Mouse (Mus musculus) hindbrain, embryonic 11.5 days (tissue): Measurements from ENCODE around the gene Lats2. TPM values are rescaled to one million over a fixed set of nuclear protein-coding genes. Genes with fewer than 3 reads are reported as not detected.

ENCODE experiments used
- ATAC-seq: fragments of 200-750 bp; cut with Nextera tagmentation; 2 replicates; pipeline ENCODE4 v1.8.0; 2017; ENCODE audit warnings: mild to moderate bottlenecking, moderate TSS enrichment, moderate library complexity; ENCODE audit not compliant: low FRiP score
- DNase-seq: peaks from one replicate; pipeline ENCODE4 v3.0.0-alpha.2; 2015; ENCODE audit warnings: low spot score
- H3K27ac ChIP-seq: fragments of 300-500 bp; sonication (generic); 2 replicates; pipeline ENCODE4 v1.5.1; 2014; ENCODE audit warnings: mild to moderate bottlenecking, low read depth, low read length
- H3K27me3 ChIP-seq: fragments of 300-500 bp; sonication (generic); 2 replicates; pipeline ENCODE4 v1.6.1; 2014; ENCODE audit warnings: mild to moderate bottlenecking, low read length, moderate library complexity, mixed read lengths; ENCODE audit not compliant: control insufficient read depth, insufficient read depth
- H3K36me3 ChIP-seq: fragments of 300-500 bp; sonication (generic); 2 replicates; pipeline ENCODE4 v1.6.1; 2014; ENCODE audit warnings: mild to moderate bottlenecking, low read length, moderate library complexity, mixed read lengths; ENCODE audit not compliant: control insufficient read depth, insufficient read depth
- H3K4me1 ChIP-seq: fragments of 300-500 bp; sonication (generic); replicated peaks from 2 replicates; pipeline ENCODE4 v1.6.1; 2014; ENCODE audit warnings: low read length, mixed read lengths; ENCODE audit not compliant: control insufficient read depth, insufficient read depth
- H3K4me2 ChIP-seq: fragments of 300-500 bp; sonication (generic); replicated peaks from 2 replicates; pipeline ENCODE4 v1.6.1; 2014; ENCODE audit warnings: mild to moderate bottlenecking, low read depth, low read length
- H3K4me3 ChIP-seq: fragments of 300-500 bp; sonication (generic); 2 replicates; pipeline ENCODE4 v1.5.1; 2014; ENCODE audit warnings: low read depth, low read length
- H3K9ac ChIP-seq: fragments of 300-500 bp; sonication (generic); 2 replicates; pipeline ENCODE4 v1.6.1; 2014; ENCODE audit warnings: low read depth, low read length
- H3K9me3 ChIP-seq: fragments of 300-500 bp; sonication (generic); 2 replicates; pipeline ENCODE4 v1.6.1; 2016; ENCODE audit warnings: low read length; ENCODE audit not compliant: control insufficient read depth
- WGBS: fragments of 180-500 bp; shearing (Covaris S2); extraction: QIAGEN DNeasy Blood & Tissue Kit; methylation state at CpG from one replicate; pipeline ENCODE4 v1.1.7; 2014; 5-methylcytosine and 5-hydroxymethylcytosine counted together
- polyA plus RNA-seq: library from polyadenylated mRNA; unstranded; fragments of >200 nt; fragmentation: Nextera tagmentation; extraction: Ambion mirVana; gene quantifications from 2 replicates; pipeline ENCODE4 v1.2.1, GENCODE M21; 2014

Lats2 gene
- polyA plus RNA-seq, 1 experiment from 2014 or later: 13.2 TPM

DNA sequence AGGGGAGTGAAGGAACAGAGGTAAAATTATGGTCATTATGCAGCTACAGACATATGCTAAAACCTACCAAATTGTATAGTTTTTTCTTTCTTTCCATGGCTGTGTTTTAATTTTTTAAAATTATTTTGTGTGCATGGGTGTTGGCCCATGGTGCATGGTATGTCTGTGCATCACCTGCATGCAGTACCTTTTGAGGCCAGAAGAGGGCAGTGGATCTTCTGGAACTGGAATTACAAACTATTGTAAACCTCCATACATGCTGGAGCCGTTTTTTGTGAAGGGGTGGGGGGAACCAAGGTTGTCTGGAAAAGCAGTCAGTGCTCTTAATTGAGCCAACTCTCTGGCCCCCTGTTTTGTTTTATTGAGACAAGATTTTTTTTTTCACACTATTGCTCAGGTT lies 73.6 kb downstream of the Lats2 start:
- H3K36me3 ChIP-seq: no peaks in the 10 kb centered on the region
- H3K4me3 ChIP-seq: no peak overlapping the region
- no peaks in the 10 kb centered on the region for H3K9me3 ChIP-seq
- WGBS: 16% methylated on average over 1 of the region's 1 CpGs
- H3K4me1 ChIP-seq: no peaks in the 10 kb centered on the region
- DNase-seq: peak; percentile 67
- no peaks in the 10 kb centered on the region for H3K27me3 ChIP-seq
- H3K9ac ChIP-seq: no peak overlapping the region
- no peak overlapping the region for H3K27ac ChIP-seq
- ATAC-seq: no peak
- no peak overlapping the region for H3K4me2 ChIP-seq

DNA sequence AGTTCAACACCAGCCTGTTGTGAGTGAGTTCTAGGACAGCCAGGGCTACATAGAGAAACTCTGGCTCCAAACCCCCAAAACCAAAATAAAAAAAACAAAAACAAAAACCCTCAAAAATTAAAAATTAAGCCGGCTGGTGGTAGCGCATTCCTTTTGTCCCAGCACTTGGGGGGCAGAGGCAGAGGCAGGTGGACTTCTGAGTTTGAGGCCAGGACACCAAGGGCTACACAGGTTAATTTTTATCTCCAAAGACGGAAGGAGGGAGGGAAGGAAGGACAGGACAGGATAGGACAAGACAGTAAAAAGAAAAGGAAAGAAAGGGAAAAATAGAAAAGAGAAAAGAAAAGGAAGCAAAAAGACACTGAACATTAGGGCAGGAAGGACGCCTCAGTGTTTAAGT lies 75.4 kb downstream of the Lats2 start:
- DNase-seq: no peak
- no peak overlapping the region for H3K27ac ChIP-seq
- H3K27me3 ChIP-seq: no peaks in the 10 kb centered on the region
- no peak overlapping the region for H3K4me3 ChIP-seq
- H3K9me3 ChIP-seq: no peaks in the 10 kb centered on the region
- no peak overlapping the region for H3K9ac ChIP-seq
- H3K4me2 ChIP-seq: no peak overlapping the region
- ATAC-seq: no peak
- H3K4me1 ChIP-seq: no peaks in the 10 kb centered on the region
- 75% methylated on average over 4 of the region's 4 CpGs for WGBS
- no peaks in the 10 kb centered on the region for H3K36me3 ChIP-seq

DNA sequence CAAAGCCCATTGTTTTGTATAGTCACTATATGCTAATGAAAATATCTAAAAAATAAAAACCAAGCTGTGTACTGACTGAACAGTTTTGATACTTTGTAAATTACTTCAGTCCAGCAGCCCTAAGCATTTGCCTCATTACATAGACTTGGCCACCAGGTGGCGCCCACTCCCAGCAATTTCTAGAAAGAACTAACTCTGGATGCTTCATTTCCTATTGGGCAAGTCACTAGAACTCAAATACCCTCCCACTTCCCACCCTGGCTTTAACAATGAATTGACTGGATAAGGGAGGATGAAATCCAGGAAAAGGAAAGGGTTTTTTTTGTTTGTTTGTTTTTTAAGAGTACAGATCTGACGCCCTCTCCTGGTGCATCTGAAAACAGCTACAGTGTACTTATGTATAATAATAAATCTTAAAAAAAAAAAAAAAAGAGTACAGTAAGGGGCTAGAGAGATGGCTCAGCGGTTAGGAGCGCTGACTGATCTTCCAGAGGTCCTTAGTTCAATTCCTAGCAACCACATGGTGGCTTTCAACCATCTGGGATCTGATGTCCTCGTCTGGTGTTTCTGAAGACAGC lies 78.1 kb downstream of the Lats2 start:
- DNase-seq: peak; percentile 92

DNA sequence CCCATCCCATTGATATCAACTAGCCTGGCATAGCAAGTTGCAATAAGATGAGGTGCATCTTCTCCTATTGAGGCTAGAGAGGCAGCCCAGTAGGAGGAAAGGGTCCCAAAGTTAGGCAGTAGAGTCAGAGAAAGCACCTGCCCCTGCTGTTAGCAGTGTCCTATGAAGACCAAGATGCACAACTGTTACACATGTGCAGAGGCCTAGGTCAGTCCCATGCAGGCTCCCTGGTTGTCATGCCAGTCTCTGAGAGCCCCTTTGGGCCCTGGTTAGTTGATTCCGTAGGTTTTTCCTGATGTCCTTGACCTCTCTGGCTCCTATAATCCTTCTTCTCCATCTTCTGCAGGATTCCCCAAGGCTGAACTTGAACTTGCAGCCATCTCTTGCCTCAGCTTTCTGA lies 78.7 kb downstream of the Lats2 start:
- Histone ChIP-seq H3K9ac (no peak overlapping the region), H3K9me3 (no peaks in the 10 kb centered on the region), H3K27ac (no peak overlapping the region), H3K4me3 (no peak overlapping the region), H3K4me1 (no peaks in the 10 kb centered on the region), H3K4me2 (no peak overlapping the region), H3K27me3 (no peaks in the 10 kb centered on the region), H3K36me3 (no peaks in the 10 kb centered on the region)
- ATAC-seq: peak; percentile 14; the same call in 1 of the 2 replicates
- DNase-seq: no peak
- 26% methylated on average over 1 of the region's 1 CpGs for WGBS

More for the DNA sequence above, 78.1 kb downstream of the Lats2 start:
- Histone ChIP-seq H3K4me3 (no peak overlapping the region), H3K9ac (no peak overlapping the region), H3K36me3 (no peaks in the 10 kb centered on the region), H3K9me3 (no peaks in the 10 kb centered on the region), H3K4me1 (no peaks in the 10 kb centered on the region), H3K27me3 (no peaks in the 10 kb centered on the region), H3K4me2 (no peak overlapping the region), H3K27ac (no peak overlapping the region)
- peak; percentile 54 for ATAC-seq
- 40% methylated on average over 5 of the region's 5 CpGs for WGBS

DNA sequence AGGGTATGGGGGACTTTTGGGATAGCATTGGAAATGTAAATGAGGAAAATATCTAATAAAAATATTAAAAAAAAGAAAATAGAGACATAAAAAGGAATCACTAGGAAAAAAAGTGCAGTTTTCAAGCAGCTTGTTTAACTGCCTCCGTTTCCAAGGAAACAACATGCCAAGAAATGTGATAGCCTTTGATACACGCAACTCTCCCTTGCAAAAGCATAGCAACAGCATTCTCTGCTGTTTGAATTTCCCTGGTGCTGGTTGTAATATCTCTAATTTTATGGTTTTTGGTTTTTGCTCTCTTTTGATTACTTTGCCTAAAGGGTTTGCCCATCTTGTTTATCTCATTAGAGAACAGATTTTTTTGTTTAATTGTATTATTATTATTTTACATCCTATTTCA lies 82.7 kb downstream of the Lats2 start:
- Histone ChIP-seq H3K27ac (no peak overlapping the region), H3K9ac (no peak overlapping the region), H3K4me1 (no peaks in the 10 kb centered on the region), H3K9me3 (no peaks in the 10 kb centered on the region), H3K27me3 (no peaks in the 10 kb centered on the region), H3K4me3 (no peak overlapping the region), H3K36me3 (no peaks in the 10 kb centered on the region), H3K4me2 (no peak overlapping the region)
- DNase-seq (no peak), ATAC-seq (no peak)
- WGBS: 63% methylated on average over 2 of the region's 2 CpGs

DNA sequence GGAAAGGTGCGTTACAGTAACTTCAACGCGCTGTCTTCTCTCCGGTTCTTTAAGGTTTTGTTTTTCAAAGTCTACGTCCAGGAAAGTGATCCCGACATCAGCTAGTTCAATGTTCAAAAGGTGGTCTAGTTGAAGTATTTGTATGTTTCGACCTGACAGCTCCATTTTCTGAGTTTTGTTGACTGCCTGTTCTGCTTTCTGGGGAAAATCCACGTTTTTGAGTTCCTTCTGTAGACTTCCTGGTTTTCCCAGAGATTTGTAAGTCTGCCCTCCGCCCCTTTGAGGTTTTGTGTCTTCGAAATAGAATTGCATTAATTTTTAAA lies 92.6 kb downstream of the Lats2 start:
- WGBS: 14% methylated on average over 10 of the region's 10 CpGs
- no peak for ATAC-seq
- peak overlapping the region; percentile 84 for H3K4me2 ChIP-seq
- DNase-seq: no peak
- peak overlapping the region; percentile 90 for H3K9ac ChIP-seq
- no peaks in the 10 kb centered on the region for H3K9me3 ChIP-seq
- H3K27me3 ChIP-seq: no peaks in the 10 kb centered on the region
- H3K4me1 ChIP-seq: no peaks in the 10 kb centered on the region; the same call in 1 of the 2 replicates
- H3K27ac ChIP-seq: no peak overlapping the region
- H3K36me3 ChIP-seq: no peaks in the 10 kb centered on the region
- H3K4me3 ChIP-seq: peak overlapping the region; percentile 84

DNA sequence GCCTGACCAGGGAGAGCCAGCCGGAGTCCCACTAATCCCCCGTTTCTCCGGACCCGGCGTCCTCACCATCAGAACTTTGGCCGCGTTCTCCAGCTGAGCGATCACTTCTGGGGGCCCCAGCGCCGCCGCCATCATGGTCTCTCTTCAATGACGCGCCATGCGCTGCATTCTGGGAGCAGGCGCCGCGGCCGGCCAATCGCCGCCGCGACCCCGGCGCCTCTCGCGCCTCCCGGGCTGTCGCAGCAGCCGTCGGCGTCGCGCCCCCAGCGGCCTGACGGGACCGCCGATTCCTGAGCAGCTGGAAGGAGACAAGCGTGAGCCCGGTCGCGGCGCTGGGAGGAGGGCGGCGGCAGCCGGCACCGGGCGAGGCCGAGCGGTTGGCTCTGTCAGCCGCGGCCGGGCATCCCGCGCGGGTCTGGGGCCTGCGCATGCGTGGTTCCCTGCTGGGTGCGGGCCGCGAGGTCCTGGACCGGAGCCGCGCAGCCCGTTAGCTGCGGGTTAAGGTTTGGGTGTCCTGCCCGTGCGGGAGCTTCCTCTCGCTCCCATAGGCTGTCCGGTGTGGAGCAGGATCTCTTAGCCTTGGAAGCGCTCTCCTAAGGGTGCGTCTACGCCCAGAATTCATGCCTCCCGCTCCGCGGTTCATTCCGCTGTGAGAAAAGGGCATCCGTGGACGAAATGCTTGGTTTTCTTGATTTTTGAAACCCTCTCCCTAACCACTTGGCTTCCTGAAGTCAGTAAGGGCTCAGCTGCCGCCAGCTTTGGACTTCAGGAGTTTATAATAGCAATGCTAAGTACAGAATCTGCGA lies 93.2 kb downstream of the Lats2 start, which contains the start of gene Xpo4:
Xpo4 (minus strand) TSS at position 609 of the 806 bp plus-strand sequence.
- DNase-seq: peak; percentile 91
- H3K36me3 ChIP-seq: no peaks in the 10 kb centered on the region
- peak within 1 kb of the TSS; percentile 98 for H3K27ac ChIP-seq
- no peaks in the 10 kb centered on the region; the same call in 1 of the 2 replicates for H3K4me1 ChIP-seq
- peak within 1 kb of the TSS; percentile 84 for H3K4me2 ChIP-seq
- no peaks in the 10 kb centered on the region for H3K27me3 ChIP-seq
- ATAC-seq: peak; percentile 97
- H3K4me3 ChIP-seq: peak within 1 kb of the TSS; percentile 84
- peak within 1 kb of the TSS; percentile 90 for H3K9ac ChIP-seq
- under 1% methylated on average over 66 of the region's 80 CpGs for WGBS
- no peaks in the 10 kb centered on the region for H3K9me3 ChIP-seq

DNA sequence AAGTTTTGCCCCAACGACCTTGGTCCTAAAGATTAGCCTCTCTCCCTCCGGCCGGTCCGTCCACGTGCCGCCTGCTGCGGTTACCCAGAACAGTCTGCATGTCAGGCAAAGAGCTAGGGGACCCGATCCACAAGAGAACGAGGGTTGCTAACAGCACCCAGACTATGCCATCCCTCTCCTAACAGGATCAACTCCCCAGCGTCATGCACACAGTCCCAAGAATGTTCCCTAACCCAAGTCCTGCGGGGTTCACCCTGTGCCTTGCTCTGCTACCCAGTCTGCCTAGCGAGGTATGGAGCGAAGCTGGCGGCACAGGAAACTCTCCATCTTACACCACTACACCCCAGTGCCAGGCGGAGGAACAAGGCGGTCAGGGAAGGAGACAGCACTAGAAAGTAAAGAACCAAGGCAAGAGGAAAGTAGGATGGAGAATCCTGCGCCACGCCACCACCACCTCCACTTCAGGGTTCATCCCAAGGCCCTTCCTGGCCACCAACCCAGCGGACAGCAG lies 93.8 kb downstream of the Lats2 start:
- no peaks in the 10 kb centered on the region for H3K27me3 ChIP-seq
- peak overlapping the region; percentile 98 for H3K27ac ChIP-seq
- peak overlapping the region; percentile 84 for H3K4me3 ChIP-seq
- 0% methylated on average over 19 of the region's 19 CpGs for WGBS
- peak overlapping the region; percentile 84 for H3K4me2 ChIP-seq
- H3K9ac ChIP-seq: peak overlapping the region; percentile 90
- ATAC-seq: peak; percentile 43
- H3K9me3 ChIP-seq: no peaks in the 10 kb centered on the region
- H3K36me3 ChIP-seq: no peaks in the 10 kb centered on the region
- no peaks in the 10 kb centered on the region; the same call in 1 of the 2 replicates for H3K4me1 ChIP-seq
- DNase-seq: peak; percentile 56
